Mouse (Mus musculus): ENCODE results near the gene Ets2. TPM values are rescaled to one million over a fixed set of nuclear protein-coding genes. Genes with fewer than 3 reads are reported as not detected.

Ets2 gene
- polyA plus RNA-seq, 1 experiment: 60.6 TPM

DNA sequence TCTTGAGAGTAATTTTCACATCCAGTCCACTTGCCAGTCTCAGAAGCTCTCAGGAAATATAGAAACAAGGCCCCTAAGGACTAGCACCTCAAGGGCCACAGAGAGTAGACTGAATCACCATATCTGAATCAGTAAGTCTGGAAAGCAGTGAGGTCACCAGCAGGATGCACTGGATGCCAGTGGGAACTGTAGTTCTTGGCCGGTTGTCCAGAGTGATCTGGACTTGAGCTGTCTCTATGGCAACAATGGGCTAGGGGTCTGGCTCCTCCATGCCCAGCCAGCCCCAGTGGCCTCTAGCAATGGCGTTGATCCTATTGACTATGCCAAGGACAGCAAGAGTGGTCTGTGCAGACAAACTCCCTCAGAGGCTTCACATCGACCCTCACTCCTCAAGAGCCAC, 64.3 kb downstream of the Ets2 start:
- Histone ChIP-seq H3K79me2 (ENCODE audit: control insufficient read depth, insufficient read depth) (no peaks in the 10 kb centered on the region), H3ac (ENCODE audit: control insufficient read depth, insufficient read length, low read depth) (no peak overlapping the region), H3K36me3 (ENCODE audit: control insufficient read depth, insufficient read depth) (no peaks in the 10 kb centered on the region), H3K27me3 (ENCODE audit: control insufficient read depth, insufficient read depth, insufficient read length) (no peaks in the 10 kb centered on the region), H3K79me3 (ENCODE audit: low read depth) (no peaks in the 10 kb centered on the region), H3K4me3 (ENCODE audit: insufficient read depth, poor library complexity, severe bottlenecking) (no peak overlapping the region)
- no peak for TF ChIP-seq FOSL1 (IDR thresholded peaks at IDR 0.05; ENCODE audit: insufficient read depth, low read length, poor library complexity, severe bottlenecking)
- no peak for TF ChIP-seq CEBPB (IDR thresholded peaks at IDR 0.05; ENCODE audit: low read depth)
- no peak for TF ChIP-seq MYOG (IDR thresholded peaks at IDR 0.05; ENCODE audit: control insufficient read depth, extremely low read depth, insufficient read length)
- no peak for TF ChIP-seq USF1 (IDR thresholded peaks at IDR 0.05; ENCODE audit: low read depth)
- TF ChIP-seq MYOD1 (IDR thresholded peaks at IDR 0.05; ENCODE audit: control insufficient read depth, insufficient read length, low read depth): no peak
- no peak for TF ChIP-seq CTCF (IDR thresholded peaks at IDR 0.05; ENCODE audit: control insufficient read depth, insufficient read depth, insufficient read length)
- TF ChIP-seq MAX (IDR thresholded peaks at IDR 0.05): no peak

DNA sequence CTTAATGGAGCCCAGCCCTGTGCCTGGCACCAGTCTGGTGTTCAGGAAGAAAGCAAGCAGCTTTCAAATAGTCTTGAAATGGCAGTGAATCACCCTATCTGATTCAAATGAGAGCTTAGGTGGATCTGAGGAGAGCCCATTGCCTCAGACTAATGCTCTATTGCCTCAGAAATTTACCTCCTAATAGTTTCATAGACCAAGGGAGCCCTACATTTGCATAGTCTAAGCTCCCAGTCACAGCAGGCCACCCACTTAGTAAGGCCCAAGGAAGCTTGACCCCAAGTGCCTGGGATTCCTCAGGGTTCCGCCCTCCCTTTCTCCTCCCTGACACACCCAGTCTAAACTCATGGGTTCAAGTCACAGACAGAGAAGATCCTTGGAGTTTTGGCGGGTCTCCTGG, 65.4 kb downstream of the Ets2 start:
- H3K36me3 ChIP-seq (ENCODE audit: control insufficient read depth, insufficient read depth): no peaks in the 10 kb centered on the region
- no peaks in the 10 kb centered on the region for H3K27me3 ChIP-seq (ENCODE audit: control insufficient read depth, insufficient read depth, insufficient read length)
- H3K79me2 ChIP-seq (ENCODE audit: control insufficient read depth, insufficient read depth): no peaks in the 10 kb centered on the region
- H3K79me3 ChIP-seq (ENCODE audit: low read depth): no peaks in the 10 kb centered on the region
- H3ac ChIP-seq (ENCODE audit: control insufficient read depth, insufficient read length, low read depth): no peak overlapping the region
- H3K4me3 ChIP-seq (ENCODE audit: insufficient read depth, poor library complexity, severe bottlenecking): no peak overlapping the region
- TF ChIP-seq MYOD1 (IDR thresholded peaks at IDR 0.05; ENCODE audit: control insufficient read depth, insufficient read length, low read depth) (no peak), USF1 (IDR thresholded peaks at IDR 0.05; ENCODE audit: low read depth) (no peak), MAX (IDR thresholded peaks at IDR 0.05) (no peak), CEBPB (IDR thresholded peaks at IDR 0.05; ENCODE audit: low read depth) (peak; percentile 34)

DNA sequence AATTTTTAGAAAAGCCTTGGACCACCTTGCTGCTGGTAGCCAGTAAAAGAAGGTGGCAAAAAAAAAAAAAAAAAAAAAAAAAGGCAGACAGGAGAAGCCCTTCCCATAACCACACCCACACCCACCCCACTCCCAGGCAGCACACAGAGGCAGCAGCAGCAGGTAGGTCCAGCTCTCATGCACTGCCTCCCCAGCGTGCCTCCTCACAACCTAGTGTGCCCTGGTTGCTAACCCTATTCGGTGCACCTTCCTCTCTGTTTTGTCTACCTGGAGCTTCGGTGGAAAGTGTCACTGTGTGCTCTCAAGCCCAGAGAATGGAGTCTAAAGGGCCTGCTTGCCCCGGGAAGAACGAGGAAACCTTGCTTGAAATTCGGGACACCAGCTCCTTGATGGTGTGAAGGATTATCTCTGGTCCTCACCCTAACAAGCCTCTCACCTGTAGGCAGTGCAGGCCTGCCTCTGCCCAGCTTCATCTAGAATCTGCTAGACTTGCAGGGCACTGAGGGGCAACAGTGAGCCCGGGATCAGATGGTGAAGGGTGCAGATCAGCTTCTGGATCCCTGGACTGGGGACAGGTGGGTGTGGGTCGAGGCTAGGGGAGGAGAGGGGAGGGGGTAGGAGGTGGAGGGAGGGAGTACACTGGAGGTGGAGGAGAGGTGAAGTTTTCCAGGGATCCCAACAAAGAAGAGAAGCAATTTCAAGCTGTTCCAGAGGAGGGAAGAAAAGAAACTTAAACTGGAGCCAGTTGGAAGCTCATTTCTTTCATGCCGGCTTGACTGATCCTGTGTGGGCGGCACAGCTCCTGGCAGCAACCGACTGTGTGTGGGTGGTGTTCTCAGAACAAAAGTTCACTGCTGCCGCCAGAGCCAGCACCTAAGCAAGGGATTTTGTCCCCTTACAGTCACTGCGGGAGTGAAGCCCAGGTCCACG, 67.5 kb downstream of the Ets2 start:
- H3K4me3 ChIP-seq (ENCODE audit: insufficient read depth, poor library complexity, severe bottlenecking): no peak overlapping the region
- H3K79me3 ChIP-seq (ENCODE audit: low read depth): no peaks in the 10 kb centered on the region
- H3ac ChIP-seq (ENCODE audit: control insufficient read depth, insufficient read length, low read depth): no peak overlapping the region
- no peaks in the 10 kb centered on the region for H3K36me3 ChIP-seq (ENCODE audit: control insufficient read depth, insufficient read depth)
- no peaks in the 10 kb centered on the region for H3K27me3 ChIP-seq (ENCODE audit: control insufficient read depth, insufficient read depth, insufficient read length)
- no peaks in the 10 kb centered on the region for H3K79me2 ChIP-seq (ENCODE audit: control insufficient read depth, insufficient read depth)
- no peak for TF ChIP-seq CEBPB (IDR thresholded peaks at IDR 0.05; ENCODE audit: low read depth)
- TF ChIP-seq MYOD1 (IDR thresholded peaks at IDR 0.05; ENCODE audit: control insufficient read depth, insufficient read length, low read depth): no peak
- no peak for TF ChIP-seq MYOG (IDR thresholded peaks at IDR 0.05; ENCODE audit: control insufficient read depth, extremely low read depth, insufficient read length)
- no peak for TF ChIP-seq FOSL1 (IDR thresholded peaks at IDR 0.05; ENCODE audit: insufficient read depth, low read length, poor library complexity, severe bottlenecking)
- TF ChIP-seq USF1 (IDR thresholded peaks at IDR 0.05; ENCODE audit: low read depth): no peak
- TF ChIP-seq MAX (IDR thresholded peaks at IDR 0.05): no peak
- TF ChIP-seq CTCF (IDR thresholded peaks at IDR 0.05; ENCODE audit: control insufficient read depth, insufficient read depth, insufficient read length): no peak

DNA sequence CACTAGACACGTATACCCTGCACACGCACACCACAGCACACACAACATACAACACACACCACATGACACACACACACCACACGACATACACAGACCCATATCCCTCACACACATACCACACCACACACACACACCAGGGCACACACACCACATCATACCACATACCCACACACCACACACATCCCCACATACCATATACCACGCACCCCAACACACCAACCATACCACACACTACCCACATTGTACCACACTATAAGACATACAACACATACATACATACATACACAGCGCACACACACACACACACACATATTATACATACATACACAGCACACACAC, 68.1 kb downstream of the Ets2 start:
- Histone ChIP-seq H3K36me3 (ENCODE audit: control insufficient read depth, insufficient read depth) (no peaks in the 10 kb centered on the region), H3K27me3 (ENCODE audit: control insufficient read depth, insufficient read depth, insufficient read length) (no peaks in the 10 kb centered on the region), H3K79me3 (ENCODE audit: low read depth) (no peaks in the 10 kb centered on the region), H3K79me2 (ENCODE audit: control insufficient read depth, insufficient read depth) (no peaks in the 10 kb centered on the region), H3K4me3 (ENCODE audit: insufficient read depth, poor library complexity, severe bottlenecking) (no peak overlapping the region), H3ac (ENCODE audit: control insufficient read depth, insufficient read length, low read depth) (no peak overlapping the region)
- TF ChIP-seq CEBPB (IDR thresholded peaks at IDR 0.05; ENCODE audit: low read depth): no peak
- no peak for TF ChIP-seq MAX (IDR thresholded peaks at IDR 0.05)

DNA sequence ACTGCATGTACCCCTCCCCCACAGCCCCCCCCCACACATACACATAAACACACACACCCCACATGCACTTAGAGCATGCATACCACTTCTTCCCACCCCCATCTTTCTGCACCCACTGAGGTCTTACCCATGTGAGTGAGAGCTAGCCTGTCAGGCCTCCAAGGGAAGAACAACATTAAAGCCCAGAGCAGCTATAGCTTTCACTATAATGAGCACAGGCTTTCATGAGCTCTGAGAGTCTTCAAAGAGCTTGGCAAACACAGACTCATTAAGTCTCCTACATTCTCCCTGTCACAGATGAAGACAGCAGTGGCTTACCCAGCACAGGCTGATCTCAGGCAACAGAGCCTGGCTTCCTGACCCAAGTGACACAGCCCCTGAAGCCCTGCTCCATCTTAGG, 68.5 kb downstream of the Ets2 start:
- Histone ChIP-seq H3K36me3 (ENCODE audit: control insufficient read depth, insufficient read depth) (no peaks in the 10 kb centered on the region), H3K4me3 (ENCODE audit: insufficient read depth, poor library complexity, severe bottlenecking) (no peak overlapping the region), H3K79me3 (ENCODE audit: low read depth) (no peaks in the 10 kb centered on the region), H3K79me2 (ENCODE audit: control insufficient read depth, insufficient read depth) (no peaks in the 10 kb centered on the region), H3K27me3 (ENCODE audit: control insufficient read depth, insufficient read depth, insufficient read length) (no peaks in the 10 kb centered on the region), H3ac (ENCODE audit: control insufficient read depth, insufficient read length, low read depth) (no peak overlapping the region)
- TF ChIP-seq MYOD1 (IDR thresholded peaks at IDR 0.05; ENCODE audit: control insufficient read depth, insufficient read length, low read depth): no peak
- TF ChIP-seq FOSL1 (IDR thresholded peaks at IDR 0.05; ENCODE audit: insufficient read depth, low read length, poor library complexity, severe bottlenecking): no peak
- TF ChIP-seq MAX (IDR thresholded peaks at IDR 0.05): no peak
- TF ChIP-seq MYOG (IDR thresholded peaks at IDR 0.05; ENCODE audit: control insufficient read depth, extremely low read depth, insufficient read length): no peak
- TF ChIP-seq CTCF (IDR thresholded peaks at IDR 0.05; ENCODE audit: control insufficient read depth, insufficient read depth, insufficient read length): no peak
- TF ChIP-seq USF1 (IDR thresholded peaks at IDR 0.05; ENCODE audit: low read depth): no peak
- no peak for TF ChIP-seq CEBPB (IDR thresholded peaks at IDR 0.05; ENCODE audit: low read depth)

Other genes with a start within 250 kb of the Ets2 start
- gene Erg, start 115.5 kb upstream of the Ets2 start, polyA plus RNA-seq (2012; fragmentation: generic; extraction: Trizol): 0.05 TPM